Mouse (Mus musculus): ENCODE results near the gene Vtn. TPM values are rescaled to one million over a fixed set of nuclear protein-coding genes. Genes with fewer than 3 reads are reported as not detected.

Vtn gene
- polyA plus RNA-seq, 1 experiment from 2014 or later, result 2.1 TPM

DNA sequence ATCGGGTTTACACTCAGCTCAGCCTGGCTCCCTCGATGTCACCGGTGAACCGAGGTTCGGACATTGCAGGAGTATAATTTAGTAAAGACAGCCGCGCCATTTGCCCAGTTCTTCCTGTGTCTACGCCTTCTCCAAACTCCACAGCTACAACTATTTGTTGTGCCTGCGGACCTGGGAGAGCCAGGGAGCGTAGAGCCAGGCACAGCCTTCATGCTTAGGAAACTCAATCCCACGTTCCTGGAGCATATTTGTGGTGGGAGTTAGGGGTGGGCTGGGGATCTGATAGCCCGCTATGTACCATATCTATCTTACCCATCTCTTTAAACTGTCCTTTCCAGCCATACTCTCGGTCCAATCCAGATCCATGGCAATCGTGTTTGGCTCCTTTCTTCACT lies 37.8 kb downstream of the Vtn start:
- WGBS, result 2% methylated on average over 14 of the region's 14 CpGs
- H3K27me3 ChIP-seq (replicated peaks), result no peaks in the 10 kb centered on the region
- peak overlapping the region; percentile 94 for H3K4me2 ChIP-seq
- no peaks in the 10 kb centered on the region for H3K9me3 ChIP-seq
- H3K4me3 ChIP-seq, result peak overlapping the region; percentile 86
- peak overlapping the region; percentile 98 for H3K27ac ChIP-seq (replicated peaks)
- peaks cover 49% of the 10 kb centered on the region for H3K36me3 ChIP-seq
- no peak for ATAC-seq (ENCODE audit: extremely low read depth, insufficient number of reproducible peaks, low FRiP score, low TSS enrichment)
- H3K9ac ChIP-seq, result peak overlapping the region; percentile 95
- peaks cover 34% of the 10 kb centered on the region for H3K4me1 ChIP-seq

DNA sequence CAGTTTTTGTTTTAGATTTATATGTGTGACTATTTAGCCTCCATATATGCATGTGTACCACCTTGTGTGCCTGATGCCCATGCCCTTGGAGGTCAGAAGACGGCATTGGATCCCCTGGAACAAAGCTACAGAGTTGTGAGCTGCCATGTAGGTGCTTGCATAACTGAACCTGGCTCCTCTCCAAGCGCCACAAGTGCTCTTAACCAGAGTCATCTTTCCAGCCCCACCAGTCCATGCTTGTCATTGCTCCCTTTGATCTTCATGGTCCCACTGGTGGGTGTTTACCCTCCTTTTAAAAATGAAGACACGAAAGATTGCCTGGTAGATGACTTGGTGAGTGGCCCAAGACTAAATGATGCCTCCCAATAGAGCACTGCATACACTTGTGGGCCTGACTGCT lies 41.5 kb downstream of the Vtn start:
- Histone ChIP-seq H3K27ac (replicated peaks) (no peak overlapping the region), H3K4me1 (peaks cover 21% of the 10 kb centered on the region), H3K36me3 (peaks cover 69% of the 10 kb centered on the region), H3K9me3 (no peaks in the 10 kb centered on the region), H3K9ac (no peak overlapping the region), H3K27me3 (replicated peaks) (no peaks in the 10 kb centered on the region), H3K4me3 (no peak overlapping the region), H3K4me2 (no peak overlapping the region)
- no peak for ATAC-seq (ENCODE audit: extremely low read depth, insufficient number of reproducible peaks, low FRiP score, low TSS enrichment)
- 84% methylated on average over 3 of the region's 3 CpGs for WGBS

GRCm38 (mm10) chr11:78544449-78545111 lies 45.7 kb downstream of the Vtn start:
- Histone ChIP-seq H3K4me1 (peaks cover 15% of the 10 kb centered on the region), H3K9ac (no peak overlapping the region), H3K27ac (replicated peaks) (no peak overlapping the region), H3K4me3 (no peak overlapping the region), H3K36me3 (peaks cover 69% of the 10 kb centered on the region), H3K4me2 (no peak overlapping the region), H3K27me3 (replicated peaks) (no peaks in the 10 kb centered on the region), H3K9me3 (no peaks in the 10 kb centered on the region)
- no peak for ATAC-seq (ENCODE audit: extremely low read depth, insufficient number of reproducible peaks, low FRiP score, low TSS enrichment)
- 89% methylated on average over 7 of the region's 7 CpGs for WGBS

GRCm38 (mm10) chr11:78545181-78545580 lies 46.3 kb downstream of the Vtn start:
- Histone ChIP-seq H3K4me3 (no peak overlapping the region), H3K36me3 (peaks cover 63% of the 10 kb centered on the region), H3K27ac (replicated peaks) (no peak overlapping the region), H3K9ac (no peak overlapping the region), H3K27me3 (replicated peaks) (no peaks in the 10 kb centered on the region), H3K4me2 (no peak overlapping the region), H3K4me1 (peaks cover 19% of the 10 kb centered on the region), H3K9me3 (no peaks in the 10 kb centered on the region)
- ATAC-seq (ENCODE audit: extremely low read depth, insufficient number of reproducible peaks, low FRiP score, low TSS enrichment), result no peak; the same call in 1 of the 2 replicates
- WGBS, result 68% methylated on average over 8 of the region's 8 CpGs

GRCm38 (mm10) chr11:78547718-78548460 lies 49.0 kb downstream of the Vtn start:
- peaks cover 22% of the 10 kb centered on the region for H3K4me1 ChIP-seq
- no peak overlapping the region for H3K9ac ChIP-seq
- WGBS, result 85% methylated on average over 2 of the region's 2 CpGs
- no peak for ATAC-seq (ENCODE audit: extremely low read depth, insufficient number of reproducible peaks, low FRiP score, low TSS enrichment)
- H3K27me3 ChIP-seq (replicated peaks), result no peaks in the 10 kb centered on the region
- H3K4me2 ChIP-seq, result no peak overlapping the region
- peaks cover 36% of the 10 kb centered on the region for H3K36me3 ChIP-seq
- no peak overlapping the region for H3K27ac ChIP-seq (replicated peaks)
- no peaks in the 10 kb centered on the region for H3K9me3 ChIP-seq
- no peak overlapping the region for H3K4me3 ChIP-seq

GRCm38 (mm10) chr11:78549491-78549987 lies 50.6 kb downstream of the Vtn start:
- no peak for ATAC-seq (ENCODE audit: extremely low read depth, insufficient number of reproducible peaks, low FRiP score, low TSS enrichment)
- H3K9ac ChIP-seq, result peak overlapping the region; percentile 88
- peaks cover 8% of the 10 kb centered on the region; the same call in 1 of the 2 replicates for H3K9me3 ChIP-seq
- WGBS, result 7% methylated on average over 5 of the region's 5 CpGs
- H3K36me3 ChIP-seq, result peaks cover 19% of the 10 kb centered on the region
- peak overlapping the region; percentile 88 for H3K4me2 ChIP-seq
- peak overlapping the region; percentile 82; the same call in 1 of the 2 replicates for H3K27ac ChIP-seq (replicated peaks)
- H3K4me3 ChIP-seq, result peak overlapping the region; percentile 78
- H3K4me1 ChIP-seq, result peaks cover 22% of the 10 kb centered on the region
- no peaks in the 10 kb centered on the region for H3K27me3 ChIP-seq (replicated peaks)

GRCm38 (mm10) chr11:78550168-78551058 lies 51.5 kb downstream of the Vtn start, which contains the start of gene Tmem97:
TSS of gene Tmem97 (minus strand) at chr11:78550777.
- peak within 1 kb of the TSS; percentile 88 for H3K9ac ChIP-seq
- H3K36me3 ChIP-seq, result peaks cover 13% of the 10 kb centered on the region
- peak within 1 kb of the TSS; percentile 88 for H3K4me2 ChIP-seq
- peak; percentile 99 for ATAC-seq (ENCODE audit: extremely low read depth, insufficient number of reproducible peaks, low FRiP score, low TSS enrichment)
- peak within 1 kb of the TSS; percentile 82 for H3K27ac ChIP-seq (replicated peaks)
- peaks cover 8% of the 10 kb centered on the region; the same call in 1 of the 2 replicates for H3K9me3 ChIP-seq
- under 1% methylated on average over 60 of the region's 60 CpGs for WGBS
- peaks cover 27% of the 10 kb centered on the region for H3K4me1 ChIP-seq
- no peaks in the 10 kb centered on the region for H3K27me3 ChIP-seq (replicated peaks)
- H3K4me3 ChIP-seq, result peak within 1 kb of the TSS; percentile 78

GRCm38 (mm10) chr11:78551059-78551398 lies 52.1 kb downstream of the Vtn start:
- H3K27me3 ChIP-seq (replicated peaks), result no peaks in the 10 kb centered on the region
- peak overlapping the region; percentile 88 for H3K4me2 ChIP-seq
- H3K9ac ChIP-seq, result peak overlapping the region; percentile 83
- H3K4me3 ChIP-seq, result peak overlapping the region; percentile 78
- peaks cover 34% of the 10 kb centered on the region for H3K4me1 ChIP-seq
- peaks cover 8% of the 10 kb centered on the region; the same call in 1 of the 2 replicates for H3K9me3 ChIP-seq
- H3K27ac ChIP-seq (replicated peaks), result peak overlapping the region; percentile 66; the same call in 1 of the 2 replicates
- WGBS, result 33% methylated on average over 6 of the region's 6 CpGs
- ATAC-seq (ENCODE audit: extremely low read depth, insufficient number of reproducible peaks, low FRiP score, low TSS enrichment), result no peak
- 0 out of 2 replicates have a peak, but pooled peaks cover 7% of the 10 kb centered on the region for H3K36me3 ChIP-seq

Other genes starting within 250 kb of the Vtn start
- 56.4 and 59.8 TPM in 2 replicates for gene 2610507B11Rik, start 237.3 kb upstream of the Vtn start, polyA plus RNA-seq (2015; fragmentation: Nextera tagmentation; extraction: Ambion mirVana)
- 0.20 and 0.29 TPM in 2 replicates for gene BC030499, start 208.2 kb upstream of the Vtn start, polyA plus RNA-seq (2015; fragmentation: Nextera tagmentation; extraction: Ambion mirVana)
- 24.5 and 25.5 TPM in 2 replicates for gene Spag5, start 197.6 kb upstream of the Vtn start, polyA plus RNA-seq (2015; fragmentation: Nextera tagmentation; extraction: Ambion mirVana)
- 22.1 and 22.5 TPM in 2 replicates for gene Aldoc, start 176.1 kb upstream of the Vtn start, polyA plus RNA-seq (2015; fragmentation: Nextera tagmentation; extraction: Ambion mirVana)
- 65.9 and 66.6 TPM in 2 replicates for gene Pigs, start 170.7 kb upstream of the Vtn start, polyA plus RNA-seq (2015; fragmentation: Nextera tagmentation; extraction: Ambion mirVana)
- 42.8 and 44.6 TPM in 2 replicates for gene Unc119, start 155.6 kb upstream of the Vtn start, polyA plus RNA-seq (2015; fragmentation: Nextera tagmentation; extraction: Ambion mirVana)
- 0.04 and 0.44 TPM in 2 replicates for gene Foxn1, start 112.5 kb upstream of the Vtn start, polyA plus RNA-seq (2015; fragmentation: Nextera tagmentation; extraction: Ambion mirVana)
- gene Slc13a2, start 76.9 kb upstream of the Vtn start, polyA plus RNA-seq (2015; fragmentation: Nextera tagmentation; extraction: Ambion mirVana), result not detected in 2 replicates
- gene Slc46a1, start 33.4 kb upstream of the Vtn start, polyA plus RNA-seq (2015; fragmentation: Nextera tagmentation; extraction: Ambion mirVana), result 6.9 and 7.3 TPM in 2 replicates
- 0.12 and 0.19 TPM in 2 replicates for gene Sarm1, start 1.3 kb upstream of the Vtn start, polyA plus RNA-seq (2015; fragmentation: Nextera tagmentation; extraction: Ambion mirVana)
- not detected in 2 replicates for gene Sebox, start 4.4 kb downstream of the Vtn start, polyA plus RNA-seq (2015; fragmentation: Nextera tagmentation; extraction: Ambion mirVana)
- 43.9 and 45.6 TPM in 2 replicates for gene Tmem199, start 13.1 kb downstream of the Vtn start, polyA plus RNA-seq (2015; fragmentation: Nextera tagmentation; extraction: Ambion mirVana)
- 139 and 151 TPM in 2 replicates for gene Poldip2, start 13.1 kb downstream of the Vtn start, polyA plus RNA-seq (2015; fragmentation: Nextera tagmentation; extraction: Ambion mirVana)
- 71.9 and 77.1 TPM in 2 replicates for gene Tnfaip1, start 37.2 kb downstream of the Vtn start, polyA plus RNA-seq (2015; fragmentation: Nextera tagmentation; extraction: Ambion mirVana)
- gene Ift20, start 37.3 kb downstream of the Vtn start, polyA plus RNA-seq (2015; fragmentation: Nextera tagmentation; extraction: Ambion mirVana), result 95.5 and 107 TPM in 2 replicates
- gene Tmem97, start 51.7 kb downstream of the Vtn start, polyA plus RNA-seq (2015; fragmentation: Nextera tagmentation; extraction: Ambion mirVana), result 58.3 and 68.1 TPM in 2 replicates
- gene Nlk, start 198.3 kb downstream of the Vtn start, polyA plus RNA-seq (2015; fragmentation: Nextera tagmentation; extraction: Ambion mirVana), result 11.4 and 11.5 TPM in 2 replicates

Measured in heart, embryonic 13.5 days (tissue).